Mouse (Mus musculus): ENCODE data around the gene Cinp.

DNA sequence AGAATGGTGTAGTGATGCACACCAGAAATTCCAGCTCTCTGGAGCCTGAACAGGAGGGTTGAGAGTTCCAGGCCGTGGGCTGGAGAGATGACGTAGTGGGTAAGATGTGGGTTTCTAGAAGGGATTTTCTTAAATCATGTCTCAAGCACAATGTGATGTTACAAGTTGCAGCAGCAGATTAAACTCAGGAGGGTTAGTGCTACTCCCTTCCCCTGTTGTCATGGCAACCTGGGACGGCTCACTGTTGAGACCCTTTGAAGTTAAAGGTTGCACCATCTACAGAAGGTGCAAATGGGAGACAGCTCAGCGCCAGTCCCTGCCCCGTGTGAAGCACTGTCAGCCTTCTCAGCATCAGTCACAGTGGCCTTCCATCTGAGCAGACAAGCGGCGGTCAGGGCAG, 27.7 kb downstream of the Cinp start:
- TF ChIP-seq HCFC1 (IDR thresholded peaks at IDR 0.05; ENCODE audit: borderline replicate concordance, insufficient read depth, low read length) (no peak), ZNF384 (IDR thresholded peaks at IDR 0.05; ENCODE audit: low read depth, low read length) (no peak), ZC3H11A (IDR thresholded peaks at IDR 0.05; ENCODE audit: borderline replicate concordance, low read depth, low read length) (no peak), MAFK (IDR thresholded peaks at IDR 0.05; ENCODE audit: insufficient read depth, low read depth, low read length) (no peak)
